Mouse (Mus musculus): ENCODE data around the gene Alkal2.

DNA sequence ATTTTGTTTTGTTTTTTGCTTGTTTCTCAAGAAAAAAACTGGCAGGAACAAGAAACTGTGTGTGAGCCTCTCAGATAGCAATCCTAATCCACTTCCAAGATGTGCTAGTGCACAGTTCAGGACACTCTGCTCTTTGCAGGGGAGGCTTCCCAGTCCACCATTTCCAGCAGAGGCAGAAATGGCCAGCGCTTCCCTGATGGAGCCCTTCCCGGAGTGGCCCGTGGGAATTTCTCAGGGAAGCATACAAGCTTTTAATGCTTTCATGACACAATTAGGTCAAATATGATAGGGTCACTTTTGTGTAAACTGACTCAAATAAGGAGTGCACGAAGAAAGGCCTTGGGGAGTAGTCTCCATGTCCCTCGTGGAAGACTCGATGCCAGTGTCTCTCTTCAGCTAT is 1.8 kb downstream of the Alkal2 start:
- TF ChIP-seq EP300 (IDR thresholded peaks at IDR 0.05; ENCODE audit: insufficient read depth, low read depth, low read length) (no peak), POLR2A (IDR thresholded peaks at IDR 0.05; ENCODE audit: insufficient read depth, low read length) (no peak), CTCF (IDR thresholded peaks at IDR 0.05; ENCODE audit: low read depth, low read length) (no peak)

Data from ES-Bruce4 (cell line).